Mouse (Mus musculus) hindbrain, postnatal 0 days (tissue): ENCODE data around the gene Elmo1. TPM values are rescaled to one million over a fixed set of nuclear protein-coding genes. Genes with fewer than 3 reads are reported as not detected.
A peak's percentile ranks its signal among the peaks of the same experiment; 100 is the strongest.

Experiments used
- ATAC-seq: fragments of 200-750 bp; cut with Nextera tagmentation; 2 replicates; pipeline ENCODE4 v1.8.0; 2017; ENCODE audit warnings: mild to moderate bottlenecking, moderate TSS enrichment, moderate library complexity
- DNase-seq: peaks from one replicate; pipeline ENCODE4 v3.0.0-alpha.2; 2015; ENCODE audit warnings: low spot score
- H3K27ac ChIP-seq: fragments of 300-500 bp; sonication (generic); 2 replicates; pipeline ENCODE4 v1.5.1; 2014; ENCODE audit warnings: mild to moderate bottlenecking
- H3K27me3 ChIP-seq: fragments of 300-500 bp; sonication (generic); 2 replicates; pipeline ENCODE4 v1.6.1; 2014; ENCODE audit warnings: low read length, mixed read lengths; ENCODE audit not compliant: insufficient read depth
- H3K36me3 ChIP-seq: fragments of 300-500 bp; sonication (generic); 2 replicates; pipeline ENCODE4 v1.6.1; 2014; ENCODE audit warnings: low read length, mixed read lengths; ENCODE audit not compliant: insufficient read depth
- H3K4me1 ChIP-seq: fragments of 300-500 bp; sonication (generic); 2 replicates; pipeline ENCODE4 v1.6.1; 2014; ENCODE audit warnings: antibody characterized with exemption, low read length, mixed read lengths; ENCODE audit not compliant: insufficient read depth
- H3K4me2 ChIP-seq: fragments of 300-500 bp; sonication (generic); 2 replicates; pipeline ENCODE4 v1.6.1; 2014; ENCODE audit warnings: low read depth, mild to moderate bottlenecking, low read length, moderate library complexity, mixed read lengths
- H3K4me3 ChIP-seq: fragments of 300-500 bp; sonication (generic); 2 replicates; pipeline ENCODE4 v1.5.1; 2014; ENCODE audit warnings: low read length
- H3K9ac ChIP-seq: fragments of 300-500 bp; sonication (generic); replicated peaks from 2 replicates; pipeline ENCODE4 v1.6.1; 2014; ENCODE audit warnings: mild to moderate bottlenecking, low read length, moderate library complexity, mixed read lengths
- H3K9me3 ChIP-seq: fragments of 300-500 bp; sonication (generic); 2 replicates; pipeline ENCODE4 v1.6.1; 2016; ENCODE audit warnings: low read length, mixed read lengths
- CTCF ChIP-seq: IDR thresholded peaks from 2 replicates; pipeline ENCODE4 v1.5.1; 2016; ENCODE audit warnings: antibody characterized with exemption, control low read depth, low read depth
- WGBS: fragments of 180-500 bp; shearing (Covaris S2); extraction: QIAGEN DNeasy Blood & Tissue Kit; methylation state at CpG from one replicate; pipeline ENCODE4 v1.1.7; 2014; 5-methylcytosine and 5-hydroxymethylcytosine counted together
- polyA plus RNA-seq: library from polyadenylated mRNA; unstranded; fragments of >200 nt; fragmentation: Nextera tagmentation; extraction: Ambion mirVana; gene quantifications from 2 replicates; pipeline ENCODE4 v1.2.1, GENCODE M21; 2015
- total RNA-seq: library from RNA; depleted of rRNA; stranded (reverse); fragments of >200 nt; gene quantifications from 2 replicates; pipeline ENCODE4 v1.2.3, GENCODE M21; 2014

The Elmo1 gene
- total and polyA plus RNA-seq, 2 experiments from 2014 or later: 35.8 to 37.5 TPM

DNA sequence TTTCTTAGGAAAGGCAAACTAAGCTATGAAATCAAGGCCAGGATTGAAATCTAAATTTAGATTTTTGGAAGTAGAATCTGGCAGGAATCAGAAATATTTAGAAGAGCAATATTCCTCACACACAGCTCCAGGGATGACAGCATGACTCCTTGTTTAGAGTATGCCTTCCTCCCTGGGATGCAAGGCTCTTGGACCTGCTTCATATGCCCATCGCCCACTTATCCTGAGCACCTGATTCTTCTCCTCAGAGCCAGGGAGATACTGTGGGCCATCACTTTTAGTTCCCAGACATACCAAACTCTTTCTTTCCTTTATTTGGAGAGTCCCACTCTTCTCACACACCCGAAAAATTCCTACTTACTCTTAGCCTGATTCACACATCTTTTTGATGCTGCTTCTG lies 449.2 kb downstream of the Elmo1 start:
- TF ChIP-seq CTCF: no peak

DNA sequence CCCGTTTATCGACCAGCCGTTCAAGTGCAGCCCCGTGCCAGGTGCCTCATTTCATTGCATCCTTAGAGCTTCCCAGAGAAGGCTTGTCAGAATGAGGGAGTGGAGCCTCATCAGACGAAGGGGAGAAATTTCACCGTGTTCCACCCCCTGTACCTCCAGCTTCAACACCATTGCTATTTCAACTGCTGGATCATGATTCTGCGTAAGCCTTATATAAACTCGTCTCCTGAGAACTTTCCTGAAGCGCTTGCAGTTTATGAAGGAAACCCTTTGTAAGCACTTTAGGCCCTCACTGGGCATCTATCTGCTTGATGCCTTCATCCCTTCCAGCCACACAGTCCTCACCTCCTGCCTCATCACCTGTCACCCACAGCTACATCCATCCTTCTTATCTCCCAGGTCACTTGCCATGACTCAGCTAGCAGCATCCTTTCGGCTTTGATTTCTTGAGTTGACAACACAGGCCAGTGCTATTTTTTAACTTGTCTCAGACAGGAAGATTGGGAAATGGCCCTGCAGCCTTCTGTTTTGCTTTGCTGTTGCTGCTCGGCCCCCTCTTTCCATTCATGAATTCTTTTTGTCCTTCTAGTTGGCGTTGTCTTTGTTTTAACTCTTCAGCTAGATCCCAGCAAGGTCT lies 456.3 kb downstream of the Elmo1 start:
- Histone ChIP-seq H3K27ac (no peak overlapping the region), H3K9me3 (no peaks in the 10 kb centered on the region), H3K9ac (no peak overlapping the region), H3K27me3 (no peaks in the 10 kb centered on the region), H3K4me1 (0 out of 2 replicates have a peak, but pooled peaks cover 4% of the 10 kb centered on the region), H3K4me2 (no peak overlapping the region), H3K36me3 (no peaks in the 10 kb centered on the region), H3K4me3 (no peak overlapping the region)
- DNase-seq (no peak), ATAC-seq (no peak)
- 78% methylated on average over 12 of the region's 12 CpGs for WGBS
- TF ChIP-seq CTCF: no peak

More for the DNA sequence above, 449.2 kb downstream of the Elmo1 start:
- H3K9ac ChIP-seq: no peak overlapping the region
- DNase-seq: no peak
- H3K27ac ChIP-seq: no peak overlapping the region
- no peak for ATAC-seq
- WGBS: 91% methylated on average over 2 of the region's 2 CpGs
- H3K4me1 ChIP-seq: 0 out of 2 replicates have a peak, but pooled peaks cover 4% of the 10 kb centered on the region
- H3K36me3 ChIP-seq: no peaks in the 10 kb centered on the region
- no peak overlapping the region for H3K4me2 ChIP-seq
- no peaks in the 10 kb centered on the region for H3K27me3 ChIP-seq
- H3K9me3 ChIP-seq: no peaks in the 10 kb centered on the region
- H3K4me3 ChIP-seq: no peak overlapping the region

DNA sequence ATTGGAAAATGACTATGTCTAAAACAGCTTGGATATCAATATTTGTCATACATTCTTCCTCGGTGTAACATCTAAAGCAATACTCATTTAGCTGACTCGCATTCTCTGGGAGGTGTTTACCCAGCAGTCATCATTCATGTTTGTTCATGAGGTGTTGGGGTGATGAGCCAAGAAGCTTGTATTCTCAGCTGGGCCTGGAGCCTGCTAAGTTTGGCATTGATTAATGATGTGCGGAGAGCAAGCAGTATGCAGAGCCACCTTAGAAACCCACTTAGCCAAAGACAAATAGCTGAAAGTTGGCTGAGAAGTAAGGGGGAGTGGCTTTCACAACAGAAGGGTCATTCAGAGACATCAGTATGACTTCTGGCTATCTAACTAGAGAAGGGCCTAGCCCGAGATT lies 459.6 kb downstream of the Elmo1 start:
- H3K4me1 ChIP-seq: 0 out of 2 replicates have a peak, but pooled peaks cover 4% of the 10 kb centered on the region
- TF ChIP-seq CTCF: no peak
- ATAC-seq (no peak), DNase-seq (peak; percentile 43)
- H3K9me3 ChIP-seq: no peaks in the 10 kb centered on the region
- H3K4me3 ChIP-seq: no peak overlapping the region
- H3K4me2 ChIP-seq: no peak overlapping the region
- no peaks in the 10 kb centered on the region for H3K36me3 ChIP-seq
- no peak overlapping the region for H3K9ac ChIP-seq
- no peak overlapping the region for H3K27ac ChIP-seq
- 63% methylated on average over 4 of the region's 4 CpGs for WGBS
- no peaks in the 10 kb centered on the region for H3K27me3 ChIP-seq

DNA sequence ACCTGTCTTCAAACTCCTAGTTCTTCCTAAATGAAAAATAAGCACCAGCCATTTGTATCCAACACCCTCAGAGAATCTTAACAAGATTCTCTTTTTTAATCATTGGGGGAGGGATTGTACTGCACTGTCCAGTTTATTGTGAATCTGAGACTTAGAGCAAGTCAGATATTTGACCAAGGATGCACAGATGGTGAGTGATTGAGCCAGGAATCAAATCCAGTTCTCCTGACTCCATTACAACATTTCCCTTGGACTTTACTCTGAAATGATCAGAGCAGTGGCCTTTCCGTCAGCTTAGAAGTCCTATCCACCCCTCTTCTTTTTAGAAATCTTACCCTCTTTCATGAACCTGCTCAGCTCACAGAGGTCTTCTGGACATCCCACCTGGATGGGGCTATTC lies 461.2 kb downstream of the Elmo1 start:
- Histone ChIP-seq H3K36me3 (no peaks in the 10 kb centered on the region), H3K4me1 (0 out of 2 replicates have a peak, but pooled peaks cover 4% of the 10 kb centered on the region), H3K9me3 (no peaks in the 10 kb centered on the region), H3K9ac (no peak overlapping the region), H3K27me3 (no peaks in the 10 kb centered on the region), H3K27ac (no peak overlapping the region), H3K4me2 (no peak overlapping the region), H3K4me3 (no peak overlapping the region)
- TF ChIP-seq CTCF: no peak
- 89% methylated on average over 1 of the region's 1 CpGs for WGBS
- no peak for ATAC-seq
- DNase-seq: no peak

DNA sequence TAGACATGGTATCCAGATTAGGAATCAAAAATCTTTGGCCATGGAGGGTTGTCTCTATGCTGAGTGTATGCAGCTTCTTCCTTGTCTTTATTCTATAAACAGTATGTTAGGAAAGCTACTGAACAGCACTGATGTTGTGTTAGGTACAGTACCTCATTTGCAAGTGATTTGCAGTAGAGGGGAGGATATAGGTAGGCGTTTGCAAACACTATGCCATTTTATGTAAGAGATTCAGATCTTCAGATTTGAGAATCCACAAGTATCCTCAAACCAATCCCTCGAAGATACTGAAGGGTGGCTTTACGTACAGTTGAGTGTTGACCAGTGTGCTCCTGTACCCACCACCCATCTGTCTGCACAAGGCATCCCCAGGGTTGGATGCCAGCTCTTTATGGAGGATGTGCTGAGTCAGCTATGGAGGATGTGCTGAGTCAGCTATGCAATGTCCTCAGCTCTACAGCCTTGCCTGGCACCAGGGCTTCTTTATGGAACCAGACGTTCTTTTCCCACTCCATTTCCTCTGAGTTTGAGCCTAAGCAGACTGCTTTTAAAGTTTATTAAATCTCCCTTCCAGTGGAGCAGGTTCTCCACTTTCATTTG lies 465.6 kb downstream of the Elmo1 start:
- no peak for DNase-seq
- Histone ChIP-seq H3K4me2 (no peak overlapping the region), H3K9me3 (no peaks in the 10 kb centered on the region), H3K4me3 (no peak overlapping the region), H3K9ac (no peak overlapping the region), H3K27ac (no peak overlapping the region), H3K27me3 (no peaks in the 10 kb centered on the region), H3K4me1 (0 out of 2 replicates have a peak, but pooled peaks cover 6% of the 10 kb centered on the region), H3K36me3 (no peaks in the 10 kb centered on the region)
- ATAC-seq: no peak
- no peak for TF ChIP-seq CTCF
- WGBS: 84% methylated on average over 4 of the region's 4 CpGs

DNA sequence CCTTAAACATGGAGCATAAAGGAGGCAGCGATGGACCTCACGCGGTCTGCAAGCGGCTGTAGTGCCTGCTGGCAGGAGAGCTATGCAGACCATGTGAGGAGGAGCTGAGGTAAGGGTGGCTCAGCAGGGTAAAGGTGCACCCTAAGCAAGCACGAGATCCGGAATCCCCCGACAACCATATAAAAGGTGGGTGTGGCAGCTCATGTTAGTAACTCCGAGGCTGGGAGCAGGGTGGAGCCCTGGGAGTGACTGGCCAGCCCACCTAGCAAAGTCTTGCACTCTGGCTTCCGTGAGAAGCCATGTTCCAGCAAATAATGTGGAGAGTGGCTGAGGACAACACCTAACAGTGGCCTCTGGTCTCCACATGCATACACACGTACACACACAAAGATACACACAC lies 466.3 kb downstream of the Elmo1 start:
- Histone ChIP-seq H3K4me3 (no peak overlapping the region), H3K4me2 (no peak overlapping the region), H3K9ac (no peak overlapping the region), H3K9me3 (no peaks in the 10 kb centered on the region), H3K36me3 (no peaks in the 10 kb centered on the region), H3K27ac (no peak overlapping the region), H3K4me1 (0 out of 2 replicates have a peak, but pooled peaks cover 6% of the 10 kb centered on the region), H3K27me3 (no peaks in the 10 kb centered on the region)
- WGBS: 85% methylated on average over 10 of the region's 10 CpGs
- 0 out of 2 replicates have a peak, but pooled peaks have one; percentile 29 for ATAC-seq
- no peak for TF ChIP-seq CTCF
- DNase-seq: no peak

DNA sequence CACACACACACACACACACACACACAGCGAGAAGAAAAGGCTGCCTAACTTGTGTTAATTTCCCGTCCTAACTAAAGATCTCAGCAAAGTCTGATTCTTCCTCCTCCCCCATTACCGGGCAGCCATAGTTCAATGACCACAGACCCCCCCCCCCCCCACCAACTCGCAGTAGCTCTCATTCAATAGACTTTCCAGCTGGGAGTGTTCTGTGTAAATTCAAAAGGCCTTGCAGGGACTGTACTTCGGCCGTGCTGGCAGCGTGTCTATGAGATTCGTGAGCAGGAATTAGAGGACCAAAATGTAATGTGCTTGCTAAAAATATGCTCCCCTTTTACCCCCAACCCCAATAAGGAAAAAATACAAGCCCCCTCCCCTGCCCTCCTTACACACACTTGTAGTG lies 466.8 kb downstream of the Elmo1 start:
- 0 out of 2 replicates have a peak, but pooled peaks have one; percentile 21 for ATAC-seq
- H3K36me3 ChIP-seq: no peaks in the 10 kb centered on the region
- DNase-seq: no peak
- H3K4me2 ChIP-seq: no peak overlapping the region
- H3K27ac ChIP-seq: no peak overlapping the region
- WGBS: 27% methylated on average over 8 of the region's 8 CpGs
- H3K4me3 ChIP-seq: no peak overlapping the region
- TF ChIP-seq CTCF: no peak
- no peaks in the 10 kb centered on the region for H3K27me3 ChIP-seq
- no peak overlapping the region for H3K9ac ChIP-seq
- 0 out of 2 replicates have a peak, but pooled peaks cover 6% of the 10 kb centered on the region for H3K4me1 ChIP-seq
- no peaks in the 10 kb centered on the region for H3K9me3 ChIP-seq
